Mouse (Mus musculus) lung, embryonic 15.5 days (tissue): ENCODE results near the gene Rufy1. TPM values are rescaled to one million over a fixed set of nuclear protein-coding genes. Genes with fewer than 3 reads are reported as not detected.

Experiments
- ATAC-seq: fragments of 200-750 bp; cut with Nextera tagmentation; 2 replicates; pipeline ENCODE4 v1.8.0; 2017; ENCODE audit warnings: moderate number of reproducible peaks, borderline replicate concordance; ENCODE audit not compliant: low FRiP score, low TSS enrichment; ENCODE audit errors: extremely low read depth
- H3K27ac ChIP-seq: fragments of 300-500 bp; sonication (generic); 2 replicates; pipeline ENCODE4 v1.5.1; 2015; ENCODE audit warnings: moderate library complexity, mild to moderate bottlenecking, inconsistent platforms
- H3K27me3 ChIP-seq: fragments of 300-500 bp; sonication (generic); 2 replicates; pipeline ENCODE4 v1.6.1; 2015; ENCODE audit warnings: inconsistent platforms
- H3K36me3 ChIP-seq: fragments of 300-500 bp; sonication (generic); 2 replicates; pipeline ENCODE4 v1.6.1; 2015; ENCODE audit warnings: inconsistent platforms
- H3K4me1 ChIP-seq: fragments of 300-500 bp; sonication (generic); 2 replicates; pipeline ENCODE4 v1.6.1; 2015; ENCODE audit warnings: inconsistent platforms
- H3K4me2 ChIP-seq: fragments of 300-500 bp; sonication (generic); 2 replicates; pipeline ENCODE4 v1.6.1; 2015; ENCODE audit warnings: inconsistent platforms, mild to moderate bottlenecking, moderate library complexity
- H3K4me3 ChIP-seq: fragments of 300-500 bp; sonication (generic); 2 replicates; pipeline ENCODE4 v1.5.1; 2015; ENCODE audit warnings: mild to moderate bottlenecking, inconsistent platforms
- H3K9ac ChIP-seq: fragments of 300-500 bp; sonication (generic); 2 replicates; pipeline ENCODE4 v1.6.1; 2015; ENCODE audit warnings: inconsistent platforms
- H3K9me3 ChIP-seq: fragments of 300-500 bp; sonication (generic); 2 replicates; pipeline ENCODE4 v1.6.1; 2016; ENCODE audit warnings: inconsistent platforms
- WGBS: fragments of 180-500 bp; shearing (Covaris S2); methylation state at CpG from one replicate; pipeline ENCODE4 v1.1.7; 2015; 5-methylcytosine and 5-hydroxymethylcytosine counted together
- polyA plus RNA-seq: library from polyadenylated mRNA; unstranded; fragments of >200 nt; fragmentation: Nextera tagmentation; extraction: Ambion mirVana; gene quantifications from 2 replicates; pipeline ENCODE4 v1.2.1, GENCODE M21; 2015

Gene Rufy1
- 21.4 and 24.9 TPM in 2 replicates for polyA plus RNA-seq

DNA sequence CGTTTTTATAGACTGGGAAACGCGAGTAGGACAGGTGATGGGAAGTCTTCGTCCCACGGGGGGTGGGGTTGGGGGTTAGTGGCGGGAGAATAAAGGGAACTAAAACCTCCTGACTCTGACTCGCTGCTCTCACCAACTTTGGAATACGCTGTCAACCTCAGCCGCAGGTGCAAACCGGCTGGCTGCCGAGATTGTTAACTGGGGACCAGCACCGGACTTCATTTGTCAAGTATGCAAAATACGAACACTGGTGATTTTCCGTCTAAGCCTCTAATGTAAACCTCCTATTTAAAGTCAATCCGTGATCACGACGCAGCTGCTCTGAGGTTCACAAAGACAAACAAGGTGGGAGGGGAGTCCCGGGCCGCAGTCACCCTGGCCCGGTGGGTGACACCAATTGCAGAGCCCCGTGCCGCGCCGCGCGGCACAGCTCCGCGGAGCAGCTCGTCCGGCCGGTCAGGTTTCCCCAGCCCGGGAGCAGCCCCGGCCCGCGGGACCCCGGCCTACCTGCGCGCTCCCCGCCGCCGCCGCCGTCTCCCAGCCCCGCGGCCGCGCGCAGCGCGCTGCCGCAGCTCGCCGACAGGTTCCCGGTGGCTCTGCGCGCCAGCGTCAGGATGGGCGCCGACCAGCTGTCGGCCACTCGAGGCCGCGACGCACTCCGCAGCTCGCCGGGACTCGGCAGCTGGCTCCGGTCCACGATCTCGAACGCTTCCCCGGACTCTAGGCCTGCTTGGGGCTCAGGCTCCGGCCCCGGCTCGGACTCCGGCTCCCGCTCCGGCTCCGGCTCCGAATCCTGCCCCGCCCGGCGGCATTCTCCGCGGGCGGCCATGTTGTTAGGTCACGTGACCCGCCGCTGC is at the start of gene Rufy1:
Gene Rufy1 (minus strand): TSS at position 849 of the 857 bp plus-strand sequence.
- Histone ChIP-seq H3K27ac (peak within 1 kb of the TSS; percentile 92), H3K4me2 (peak within 1 kb of the TSS; percentile 65), H3K9me3 (no peaks in the 10 kb centered on the region), H3K36me3 (no peaks in the 10 kb centered on the region), H3K27me3 (no peaks in the 10 kb centered on the region), H3K9ac (peak within 1 kb of the TSS; percentile 78), H3K4me3 (peak within 1 kb of the TSS; percentile 84), H3K4me1 (peaks cover 10% of the 10 kb centered on the region)
- under 1% methylated on average over 90 of the region's 90 CpGs for WGBS
- ATAC-seq = peak; percentile 83

DNA sequence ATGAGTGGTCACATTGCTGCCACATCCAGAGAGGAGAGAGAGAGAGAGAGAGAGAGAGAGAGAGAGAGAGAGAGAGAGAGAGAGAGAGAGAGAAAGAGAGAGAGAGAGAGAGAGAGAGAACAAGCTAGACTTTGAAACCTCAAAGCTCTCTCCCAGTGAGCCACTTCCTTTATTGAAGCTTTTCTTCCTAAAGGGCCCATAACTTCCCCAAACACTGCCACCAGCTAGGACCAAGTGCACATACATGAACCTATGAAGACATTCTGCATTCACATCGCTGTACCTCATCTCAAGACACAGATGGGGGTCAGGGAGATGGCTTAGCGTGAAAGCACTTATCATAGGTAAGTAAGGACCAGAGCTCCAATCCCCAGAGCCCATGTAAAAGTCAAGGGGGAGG is 47.1 kb upstream of the Rufy1 start:
- no peak for ATAC-seq
- Histone ChIP-seq H3K4me3 (no peak overlapping the region), H3K9ac (no peak overlapping the region), H3K9me3 (no peaks in the 10 kb centered on the region), H3K27me3 (no peaks in the 10 kb centered on the region), H3K36me3 (no peaks in the 10 kb centered on the region), H3K27ac (no peak overlapping the region), H3K4me2 (no peak overlapping the region), H3K4me1 (no peaks in the 10 kb centered on the region)
- 82% methylated on average over 2 of the region's 2 CpGs for WGBS

DNA sequence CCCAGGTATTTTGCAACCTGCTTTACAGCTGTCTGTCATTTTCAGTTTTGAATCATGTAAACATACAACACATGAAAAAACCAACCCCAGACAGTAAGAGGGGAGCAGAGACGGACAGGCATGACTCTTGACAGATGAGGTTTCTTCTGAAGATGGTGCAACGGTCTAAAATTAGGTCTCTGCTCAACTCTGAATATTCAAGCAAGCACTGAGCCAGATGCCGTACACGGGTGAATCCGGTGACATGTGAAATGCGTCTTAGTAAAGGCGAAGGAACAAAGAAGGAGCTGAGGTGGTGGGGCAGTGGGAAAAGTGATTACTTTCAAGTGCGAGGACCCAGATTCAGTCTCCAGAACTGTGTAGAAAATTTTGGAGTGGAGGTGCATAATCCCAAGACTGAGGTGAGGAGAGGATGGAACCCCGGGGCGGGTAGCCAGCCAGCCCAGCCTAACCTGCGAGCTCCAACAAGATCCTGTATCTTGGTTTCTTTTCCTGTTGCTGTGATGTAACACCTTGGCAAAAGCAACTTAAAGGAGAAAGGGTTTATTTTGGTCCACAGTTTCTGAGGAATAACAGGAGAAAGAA is 46.7 kb upstream of the Rufy1 start:
- no peaks in the 10 kb centered on the region for H3K36me3 ChIP-seq
- no peaks in the 10 kb centered on the region for H3K27me3 ChIP-seq
- no peak overlapping the region for H3K27ac ChIP-seq
- H3K4me2 ChIP-seq = no peak overlapping the region
- no peaks in the 10 kb centered on the region for H3K4me1 ChIP-seq
- no peak overlapping the region for H3K9ac ChIP-seq
- 70% methylated on average over 11 of the region's 11 CpGs for WGBS
- H3K4me3 ChIP-seq = no peak overlapping the region
- H3K9me3 ChIP-seq = no peaks in the 10 kb centered on the region
- no peak for ATAC-seq

DNA sequence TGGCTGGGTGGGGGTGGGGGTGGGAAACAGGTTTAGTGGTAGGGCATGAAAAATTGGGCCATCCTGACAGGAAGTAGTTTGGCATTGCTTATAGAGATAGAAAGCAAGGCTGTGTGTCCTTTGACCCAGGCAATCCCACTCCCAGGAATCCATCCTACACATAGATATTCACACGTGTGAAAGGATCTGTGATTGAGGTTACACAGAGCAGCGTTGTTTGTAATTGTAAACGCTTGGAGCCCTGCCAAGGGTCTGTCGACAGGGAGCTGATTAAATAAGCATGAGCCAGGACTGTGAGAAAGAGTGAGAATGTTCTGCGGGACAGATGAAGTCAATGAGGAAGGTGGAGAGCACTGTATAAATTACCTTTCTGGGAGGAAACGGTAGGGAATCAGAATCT is 46.0 kb upstream of the Rufy1 start:
- no peak overlapping the region for H3K4me2 ChIP-seq
- H3K27me3 ChIP-seq = no peaks in the 10 kb centered on the region
- ATAC-seq = no peak
- H3K4me1 ChIP-seq = no peaks in the 10 kb centered on the region
- no peaks in the 10 kb centered on the region for H3K9me3 ChIP-seq
- H3K27ac ChIP-seq = no peak overlapping the region
- no peak overlapping the region for H3K9ac ChIP-seq
- H3K36me3 ChIP-seq = no peaks in the 10 kb centered on the region
- 18% methylated on average over 6 of the region's 6 CpGs for WGBS
- no peak overlapping the region for H3K4me3 ChIP-seq

DNA sequence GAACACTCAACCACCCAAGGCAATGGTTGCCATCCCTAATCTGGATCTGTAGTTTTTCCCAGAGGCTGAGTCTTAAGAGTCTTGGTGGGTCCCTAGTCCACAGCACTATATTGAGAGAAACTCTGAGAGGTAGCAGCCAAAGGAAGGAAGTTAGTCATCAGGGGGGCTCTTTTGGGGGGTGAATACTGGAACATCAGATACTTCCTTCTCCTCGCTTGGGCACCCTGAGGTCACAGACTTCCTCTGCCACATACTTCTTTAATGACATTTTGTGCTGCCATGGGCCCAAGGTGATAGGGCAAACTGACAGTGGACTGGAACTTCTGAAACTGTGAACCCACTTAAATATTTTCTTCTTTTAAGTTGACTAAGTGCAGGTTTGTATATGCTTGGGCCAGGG is 43.0 kb upstream of the Rufy1 start:
- no peaks in the 10 kb centered on the region for H3K27me3 ChIP-seq
- H3K9ac ChIP-seq = no peak overlapping the region
- H3K36me3 ChIP-seq = no peaks in the 10 kb centered on the region
- no peak overlapping the region for H3K4me3 ChIP-seq
- no peak overlapping the region for H3K27ac ChIP-seq
- ATAC-seq = no peak
- no peaks in the 10 kb centered on the region for H3K9me3 ChIP-seq
- no peak overlapping the region for H3K4me2 ChIP-seq
- 75% methylated on average over 1 of the region's 1 CpGs for WGBS
- H3K4me1 ChIP-seq = no peaks in the 10 kb centered on the region

DNA sequence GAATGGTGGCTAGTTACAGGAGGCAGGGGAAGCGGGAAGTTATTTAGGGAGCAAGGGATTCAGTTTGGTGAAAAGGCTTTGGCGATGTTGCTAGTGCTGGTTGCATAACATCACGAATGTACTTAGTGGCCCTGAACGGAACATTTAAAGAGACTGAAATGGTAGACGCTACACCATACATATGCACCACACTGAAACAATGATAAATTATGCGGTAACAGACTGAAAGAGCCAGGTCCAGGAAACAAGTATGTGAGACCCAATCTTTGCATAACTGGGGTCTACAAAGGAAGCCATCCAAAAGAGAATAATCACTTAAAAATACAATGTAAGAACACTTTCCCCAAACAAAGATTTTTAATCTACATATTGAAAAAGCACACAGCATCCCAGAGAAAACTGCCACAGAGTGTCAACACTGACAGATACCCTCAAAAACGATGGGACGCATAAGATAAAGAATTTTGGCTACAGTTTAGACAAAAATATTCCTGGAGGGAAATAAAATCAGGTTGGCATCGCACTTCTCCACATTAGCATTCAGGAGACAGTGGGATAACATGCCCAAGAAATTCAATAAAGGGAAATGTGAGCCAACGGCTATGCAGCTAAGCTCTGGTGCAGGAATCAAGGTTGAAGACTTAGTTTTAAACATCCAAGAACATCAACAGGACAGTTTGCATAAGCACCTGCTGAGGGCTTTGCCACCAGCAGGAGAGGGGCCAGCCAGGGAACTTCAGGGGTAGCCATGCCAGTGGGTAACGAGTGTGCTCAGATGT is 41.4 kb upstream of the Rufy1 start:
- no peaks in the 10 kb centered on the region for H3K27me3 ChIP-seq
- no peak overlapping the region for H3K9ac ChIP-seq
- H3K4me1 ChIP-seq = no peaks in the 10 kb centered on the region
- WGBS = 86% methylated on average over 11 of the region's 11 CpGs
- no peak for ATAC-seq
- no peaks in the 10 kb centered on the region for H3K36me3 ChIP-seq
- no peak overlapping the region for H3K27ac ChIP-seq
- H3K4me3 ChIP-seq = no peak overlapping the region
- no peaks in the 10 kb centered on the region for H3K9me3 ChIP-seq
- no peak overlapping the region for H3K4me2 ChIP-seq

DNA sequence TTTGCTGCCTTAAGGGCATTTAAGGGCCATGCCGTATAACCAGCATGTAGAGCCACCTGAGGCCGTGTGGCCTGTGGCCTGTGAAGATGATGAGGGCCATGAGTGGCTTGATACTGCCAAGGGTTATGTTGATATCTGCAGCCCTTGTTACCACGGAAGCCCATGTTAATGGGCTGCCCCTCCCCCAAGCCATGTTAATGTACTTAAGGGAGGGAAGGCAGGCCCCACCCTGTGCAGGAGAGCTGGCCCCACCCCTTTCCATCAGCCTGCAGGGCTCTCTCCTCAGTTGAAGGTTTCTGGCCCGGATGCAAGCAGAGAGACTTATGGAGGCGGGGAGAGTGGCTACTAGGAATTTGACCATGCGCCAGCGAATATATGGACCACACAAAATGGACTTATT is 30.6 kb upstream of the Rufy1 start:
- Histone ChIP-seq H3K4me1 (peaks cover 10% of the 10 kb centered on the region; the same call in 1 of the 2 replicates), H3K4me2 (no peak overlapping the region), H3K9me3 (no peaks in the 10 kb centered on the region), H3K27ac (no peak overlapping the region), H3K36me3 (no peaks in the 10 kb centered on the region), H3K4me3 (no peak overlapping the region), H3K27me3 (0 out of 2 replicates have a peak, but pooled peaks cover 4% of the 10 kb centered on the region), H3K9ac (no peak overlapping the region)
- WGBS = 65% methylated on average over 7 of the region's 7 CpGs
- no peak for ATAC-seq

DNA sequence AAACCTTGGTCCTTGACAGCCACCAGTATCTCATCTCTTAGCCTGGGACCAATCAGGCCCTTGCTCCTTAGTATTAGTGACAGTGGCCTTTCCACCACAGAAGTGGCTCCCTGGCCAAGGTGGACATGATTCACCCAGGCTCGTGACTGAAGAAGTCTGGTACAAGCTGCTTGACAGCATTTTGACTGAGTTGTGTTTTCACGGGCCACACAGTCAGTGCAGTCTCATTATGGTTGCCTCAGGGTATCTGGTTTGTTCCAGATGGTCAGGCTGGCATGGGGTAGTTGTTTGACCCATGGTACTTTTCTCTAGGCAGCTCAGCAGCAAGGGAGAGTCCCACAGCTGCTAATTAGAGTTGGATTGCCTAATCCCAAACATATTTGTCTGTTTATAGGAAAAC is 28.3 kb upstream of the Rufy1 start:
- no peak overlapping the region for H3K27ac ChIP-seq
- 0 out of 2 replicates have a peak, but pooled peaks cover 9% of the 10 kb centered on the region for H3K27me3 ChIP-seq
- H3K4me1 ChIP-seq = peaks cover 13% of the 10 kb centered on the region; the same call in 1 of the 2 replicates
- no peaks in the 10 kb centered on the region for H3K36me3 ChIP-seq
- 72% methylated on average over 2 of the region's 2 CpGs for WGBS
- H3K9ac ChIP-seq = no peak overlapping the region
- H3K4me2 ChIP-seq = no peak overlapping the region
- no peak overlapping the region for H3K4me3 ChIP-seq
- no peaks in the 10 kb centered on the region for H3K9me3 ChIP-seq
- ATAC-seq = no peak

DNA sequence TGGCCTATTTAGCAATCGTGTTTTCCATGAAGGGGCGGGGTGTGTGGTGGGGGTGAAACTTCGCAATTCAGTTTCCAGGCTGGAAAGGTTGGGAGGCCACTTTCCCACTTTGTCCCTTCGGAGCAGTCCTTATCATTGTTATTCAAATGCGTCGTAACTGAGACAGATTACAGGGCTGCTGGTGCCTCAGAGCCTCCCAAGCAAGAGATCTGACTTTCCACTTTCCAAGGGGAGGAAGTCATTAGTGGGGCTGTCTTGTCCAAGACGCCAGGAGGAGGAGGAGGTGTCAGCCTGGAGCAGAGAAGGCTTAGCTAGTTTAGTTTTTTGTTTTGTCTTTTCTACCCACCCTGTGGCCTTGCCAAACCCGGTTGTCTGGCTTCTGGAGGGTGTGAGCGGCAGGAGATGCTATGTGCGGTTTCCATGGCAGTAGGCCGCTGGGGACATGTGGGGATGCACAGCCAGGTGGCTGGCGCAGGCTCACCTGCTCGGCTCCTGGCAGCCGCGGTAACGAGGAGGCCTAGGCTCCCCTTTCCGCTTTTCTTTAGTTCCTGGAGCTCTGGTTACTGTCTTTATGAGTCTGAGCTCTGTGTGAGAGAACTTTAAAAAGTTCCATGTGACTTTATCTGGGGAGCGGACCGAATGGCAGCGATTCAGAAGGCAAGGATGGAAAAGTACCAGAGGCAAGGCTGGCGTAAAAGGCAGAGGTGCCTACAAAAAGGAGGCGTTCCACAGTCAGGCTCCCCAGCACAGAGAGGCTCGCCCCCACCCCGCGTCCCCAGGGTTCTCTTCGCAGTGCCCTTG is 26.4 kb upstream of the Rufy1 start:
- Histone ChIP-seq H3K36me3 (no peaks in the 10 kb centered on the region), H3K9ac (no peak overlapping the region), H3K4me1 (peaks cover 14% of the 10 kb centered on the region; the same call in 1 of the 2 replicates), H3K27ac (no peak overlapping the region), H3K4me2 (peak overlapping the region; percentile 28), H3K9me3 (no peaks in the 10 kb centered on the region), H3K27me3 (0 out of 2 replicates have a peak, but pooled peaks cover 9% of the 10 kb centered on the region), H3K4me3 (no peak overlapping the region)
- WGBS = 8% methylated on average over 26 of the region's 26 CpGs
- no peak for ATAC-seq

DNA sequence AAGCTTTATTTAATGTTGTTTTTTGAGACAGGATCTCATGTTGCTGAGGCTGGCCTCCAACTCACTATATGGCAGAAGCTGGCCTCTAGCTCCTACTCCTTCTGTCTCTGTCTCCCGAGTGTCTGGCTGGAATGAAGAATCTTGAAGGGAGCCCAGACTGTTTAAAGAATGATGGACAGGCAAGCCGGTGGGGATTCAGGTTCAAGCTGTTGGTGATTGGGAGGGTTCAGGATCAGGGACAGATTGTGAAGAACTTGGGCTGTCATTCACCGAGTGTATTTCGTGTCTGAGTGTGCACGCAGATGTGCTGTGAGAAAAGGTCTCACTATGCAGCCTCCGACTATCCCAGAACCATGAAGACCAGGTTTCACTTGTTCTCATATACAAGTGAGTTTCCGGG is 25.5 kb upstream of the Rufy1 start:
- no peak overlapping the region for H3K9ac ChIP-seq
- peaks cover 14% of the 10 kb centered on the region; the same call in 1 of the 2 replicates for H3K4me1 ChIP-seq
- ATAC-seq = no peak
- H3K27ac ChIP-seq = no peak overlapping the region
- H3K4me2 ChIP-seq = no peak overlapping the region
- H3K9me3 ChIP-seq = no peaks in the 10 kb centered on the region
- no peak overlapping the region for H3K4me3 ChIP-seq
- WGBS = 45% methylated on average over 7 of the region's 7 CpGs
- H3K27me3 ChIP-seq = 0 out of 2 replicates have a peak, but pooled peaks cover 9% of the 10 kb centered on the region
- H3K36me3 ChIP-seq = no peaks in the 10 kb centered on the region

DNA sequence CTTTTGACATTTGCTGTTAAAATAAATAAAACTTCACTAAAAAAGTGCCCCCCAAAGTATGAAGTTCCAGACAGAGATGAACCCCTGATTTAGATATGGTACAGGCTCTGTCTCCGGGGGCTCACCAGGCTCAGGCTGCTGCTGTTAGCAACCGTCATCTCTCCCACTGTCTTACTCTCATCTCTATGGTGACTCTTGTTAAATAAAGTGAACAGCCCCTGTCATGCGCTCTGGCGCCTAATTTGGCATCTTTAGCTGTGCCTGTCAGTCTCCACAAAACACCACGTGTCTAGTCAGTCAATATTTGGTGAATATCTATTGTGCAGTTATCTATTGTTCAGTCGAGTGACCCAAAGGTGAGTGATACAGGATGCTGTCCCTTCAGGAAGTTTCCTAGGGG is 24.0 kb upstream of the Rufy1 start:
- no peak for ATAC-seq
- H3K27me3 ChIP-seq = 0 out of 2 replicates have a peak, but pooled peaks cover 9% of the 10 kb centered on the region
- H3K9me3 ChIP-seq = no peaks in the 10 kb centered on the region
- H3K4me2 ChIP-seq = no peak overlapping the region
- H3K4me1 ChIP-seq = peaks cover 14% of the 10 kb centered on the region; the same call in 1 of the 2 replicates
- WGBS = 54% methylated on average over 6 of the region's 6 CpGs
- no peaks in the 10 kb centered on the region for H3K36me3 ChIP-seq
- no peak overlapping the region for H3K9ac ChIP-seq
- H3K4me3 ChIP-seq = no peak overlapping the region
- no peak overlapping the region for H3K27ac ChIP-seq
